Mouse (Mus musculus): ENCODE results near the gene Tmub2.
A peak's percentile ranks its signal among the peaks of the same experiment; 100 is the strongest.

GRCm38 (mm10) chr11:102246871-102247270, 37.9 kb upstream of the Tmub2 start:
- peak; percentile 45 for TF ChIP-seq CTCF (IDR thresholded peaks at IDR 0.05; ENCODE audit: low read depth)
- no peak for TF ChIP-seq EP300 (IDR thresholded peaks at IDR 0.05; ENCODE audit: low read depth)
